Mouse (Mus musculus) thymus, adult 2 months (tissue): ENCODE data around the gene Col26a1.

Source experiments
- CTCF ChIP-seq: fragments of 200-500 bp; IDR thresholded peaks from 2 replicates; pipeline ENCODE4 v1.5.1; 2012; ENCODE audit warnings: mild to moderate bottlenecking, control low read depth, low read length, moderate library complexity, borderline replicate concordance; ENCODE audit not compliant: control insufficient read depth, poor library complexity, insufficient read depth; ENCODE audit errors: extremely low read depth
- POLR2A ChIP-seq: fragments of 200-500 bp; IDR thresholded peaks from 2 replicates; pipeline ENCODE4 v1.6.1; 2012; ENCODE audit warnings: mild to moderate bottlenecking, low read length, control low read depth, moderate library complexity; ENCODE audit not compliant: control insufficient read depth, poor library complexity, insufficient read depth; ENCODE audit errors: extremely low read depth

- TF ChIP-seq CTCF (no peak), POLR2A (no peak)
Observed at GRCm38 (mm10) chr5:136888539-136889355, 5.7 kb upstream of the Col26a1 start.
